Mouse (Mus musculus): ENCODE measurements around the gene Ppp1ca.

- TF ChIP-seq CTCF (IDR thresholded peaks at IDR 0.05; ENCODE audit: control insufficient read depth, insufficient read depth, low read length) (no peak), POLR2A (IDR thresholded peaks at IDR 0.05; ENCODE audit: borderline replicate concordance, control insufficient read depth, low read depth, low read length) (no peak)
These were observed 32.8 kb upstream of the Ppp1ca start for GRCm38 (mm10) chr19:4159049-4159448.
